Mouse (Mus musculus) embryonic fibroblast, embryonic 13.5 days (primary cell): Measurements from ENCODE around the gene 8030474K03Rik. TPM values are rescaled to one million over a fixed set of nuclear protein-coding genes. Genes with fewer than 3 reads are reported as not detected.
A peak's percentile ranks its signal among the peaks of the same experiment; 100 is the strongest.

Source experiments
- H3K27ac ChIP-seq: 2 replicates; pipeline ENCODE4 v1.5.1; 2012; ENCODE audit warnings: low read length, control low read depth, inconsistent platforms; ENCODE audit not compliant: insufficient read depth
- H3K4me1 ChIP-seq: 2 replicates; pipeline ENCODE4 v1.6.1; 2011; ENCODE audit warnings: low read length; ENCODE audit not compliant: control insufficient read depth, insufficient read depth
- H3K4me3 ChIP-seq: 2 replicates; pipeline ENCODE4 v1.5.1; 2011; ENCODE audit warnings: mild to moderate bottlenecking, control low read depth, low read length; ENCODE audit not compliant: insufficient read depth
- CTCF ChIP-seq: IDR thresholded peaks from 2 replicates; pipeline ENCODE4 v1.5.1; 2011; ENCODE audit warnings: mild to moderate bottlenecking, control low read depth, low read length, moderate library complexity, borderline replicate concordance; ENCODE audit not compliant: insufficient read depth
- POLR2A ChIP-seq: IDR thresholded peaks from 2 replicates; pipeline ENCODE4 v1.6.1; 2011; ENCODE audit warnings: low read depth, mild to moderate bottlenecking, control low read depth, low read length, moderate library complexity
- polyA plus RNA-seq: library from polyadenylated mRNA; stranded (reverse); fragments of >200 nt; gene quantifications from 2 replicates; pipeline ENCODE4 v1.2.4, GENCODE M21; 2011; ENCODE audit warnings: low read depth; ENCODE audit not compliant: missing spikeins, insufficient read length

8030474K03Rik gene
- polyA plus RNA-seq: not detected in 2 replicates

- no peak within 1 kb of the TSS for H3K4me3 ChIP-seq
- H3K27ac ChIP-seq: no peak within 1 kb of the TSS
- no peak for TF ChIP-seq POLR2A
- no peak for TF ChIP-seq CTCF
- H3K4me1 ChIP-seq: no peaks in the 10 kb centered on the region
Measured at GRCm38 (mm10) chrX:101794342-101794741, at the start of gene 8030474K03Rik, which contains the start of gene Gm4779. Gene 8030474K03Rik, plus strand, starts transcription at chrX:101794656. Gene Gm4779, minus strand, starts transcription at chrX:101794423.

- Histone ChIP-seq H3K4me1 (no peaks in the 10 kb centered on the region), H3K27ac (no peak overlapping the region), H3K4me3 (no peak overlapping the region)
- no peak for TF ChIP-seq CTCF
- TF ChIP-seq POLR2A: no peak
Measured at GRCm38 (mm10) chrX:101750144-101750543, 44.3 kb upstream of the 8030474K03Rik start.

- H3K4me3 ChIP-seq: no peak overlapping the region
- no peaks in the 10 kb centered on the region for H3K4me1 ChIP-seq
- TF ChIP-seq POLR2A (no peak), CTCF (no peak)
- H3K27ac ChIP-seq: no peak overlapping the region
Measured at GRCm38 (mm10) chrX:101754478-101754877, 40.0 kb upstream of the 8030474K03Rik start.

- TF ChIP-seq POLR2A (no peak), CTCF (no peak)
- Histone ChIP-seq H3K4me3 (no peak overlapping the region), H3K4me1 (no peaks in the 10 kb centered on the region), H3K27ac (no peak overlapping the region)
Measured at GRCm38 (mm10) chrX:101764621-101765020, 29.8 kb upstream of the 8030474K03Rik start.

GRCm38 (mm10) chrX:101765111-101765510 is 29.3 kb upstream of the 8030474K03Rik start:
- Histone ChIP-seq H3K4me1 (no peaks in the 10 kb centered on the region), H3K27ac (no peak overlapping the region), H3K4me3 (no peak overlapping the region)
- TF ChIP-seq CTCF (no peak), POLR2A (no peak)

GRCm38 (mm10) chrX:101767280-101767679 is 27.2 kb upstream of the 8030474K03Rik start:
- Histone ChIP-seq H3K4me1 (no peaks in the 10 kb centered on the region), H3K4me3 (no peak overlapping the region), H3K27ac (no peak overlapping the region)
- TF ChIP-seq CTCF (no peak), POLR2A (no peak)

GRCm38 (mm10) chrX:101769478-101769877 is 25.0 kb upstream of the 8030474K03Rik start:
- TF ChIP-seq CTCF (no peak), POLR2A (no peak)
- Histone ChIP-seq H3K4me3 (no peak overlapping the region), H3K27ac (no peak overlapping the region), H3K4me1 (no peaks in the 10 kb centered on the region)

- H3K27ac ChIP-seq: no peak overlapping the region
- no peaks in the 10 kb centered on the region for H3K4me1 ChIP-seq
- H3K4me3 ChIP-seq: no peak overlapping the region
- no peak for TF ChIP-seq CTCF
Measured at GRCm38 (mm10) chrX:101770307-101770706, 24.1 kb upstream of the 8030474K03Rik start.

GRCm38 (mm10) chrX:101772035-101772434 is 22.4 kb upstream of the 8030474K03Rik start:
- TF ChIP-seq POLR2A: no peak
- TF ChIP-seq CTCF: no peak

GRCm38 (mm10) chrX:101791551-101791950 is 2.9 kb upstream of the 8030474K03Rik start:
- no peaks in the 10 kb centered on the region for H3K4me1 ChIP-seq
- TF ChIP-seq CTCF (peak; percentile 64; the same call in 1 of the 2 replicates), POLR2A (no peak)
- H3K4me3 ChIP-seq: no peak overlapping the region
- no peak overlapping the region for H3K27ac ChIP-seq

More at GRCm38 (mm10) chrX:101772035-101772434, 22.4 kb upstream of the 8030474K03Rik start:
- no peak overlapping the region for H3K27ac ChIP-seq
- no peak overlapping the region for H3K4me3 ChIP-seq
- H3K4me1 ChIP-seq: no peaks in the 10 kb centered on the region

- no peak overlapping the region for H3K4me3 ChIP-seq
- TF ChIP-seq CTCF (no peak), POLR2A (no peak)
- H3K27ac ChIP-seq: no peak overlapping the region
- H3K4me1 ChIP-seq: no peaks in the 10 kb centered on the region
Measured at GRCm38 (mm10) chrX:101805512-101805911, 11.1 kb downstream of the 8030474K03Rik start.
